Mouse (Mus musculus) intestine, embryonic 14.5 days (tissue): ENCODE measurements around the gene Tent5b. TPM values are rescaled to one million over a fixed set of nuclear protein-coding genes. Genes with fewer than 3 reads are reported as not detected.
A peak's percentile ranks its signal among the peaks of the same experiment; 100 is the strongest.

Experiments
- ATAC-seq: fragments of 200-750 bp; cut with Nextera tagmentation; replicated peaks from 2 replicates; pipeline ENCODE4 v1.8.0; 2017; ENCODE audit warnings: low read depth, moderate number of reproducible peaks, moderate TSS enrichment, moderate library complexity; ENCODE audit not compliant: low FRiP score, low TSS enrichment
- DNase-seq: peaks from one replicate; pipeline ENCODE4 v3.0.0-alpha.2; 2018; ENCODE audit warnings: low spot score
- H3K27ac ChIP-seq: fragments of 300-500 bp; sonication (generic); 2 replicates; pipeline ENCODE4 v1.5.1; 2014; ENCODE audit warnings: low read depth, mild to moderate bottlenecking, control low read depth
- H3K27me3 ChIP-seq: fragments of 300-500 bp; sonication (generic); replicated peaks from 2 replicates; pipeline ENCODE4 v1.6.1; 2014; ENCODE audit warnings: low read length, control low read depth; ENCODE audit not compliant: control insufficient read depth, insufficient read depth
- H3K36me3 ChIP-seq: fragments of 300-500 bp; sonication (generic); 2 replicates; pipeline ENCODE4 v1.6.1; 2014; ENCODE audit warnings: low read length, control low read depth; ENCODE audit not compliant: control insufficient read depth, insufficient read depth
- H3K4me1 ChIP-seq: fragments of 300-500 bp; sonication (generic); replicated peaks from 2 replicates; pipeline ENCODE4 v1.6.1; 2014; ENCODE audit warnings: low read length, control low read depth, mixed read lengths; ENCODE audit not compliant: control insufficient read depth, insufficient read depth
- H3K4me2 ChIP-seq: fragments of 300-500 bp; sonication (generic); 2 replicates; pipeline ENCODE4 v1.6.1; 2014; ENCODE audit warnings: low read length
- H3K4me3 ChIP-seq: fragments of 300-500 bp; sonication (generic); 2 replicates; pipeline ENCODE4 v1.5.1; 2014; ENCODE audit warnings: low read depth, low read length, control low read depth, mixed read lengths
- H3K9ac ChIP-seq: fragments of 300-500 bp; sonication (generic); 2 replicates; pipeline ENCODE4 v1.6.1; 2014; ENCODE audit warnings: mild to moderate bottlenecking, low read length
- H3K9me3 ChIP-seq: fragments of 300-500 bp; sonication (generic); 2 replicates; pipeline ENCODE4 v1.6.1; 2016; ENCODE audit warnings: low read length, control low read depth; ENCODE audit not compliant: control insufficient read depth
- WGBS: fragments of 180-500 bp; shearing (Covaris S2); extraction: QIAGEN DNeasy Blood & Tissue Kit; methylation state at CpG from one replicate; pipeline ENCODE4 v1.1.7; 2014; 5-methylcytosine and 5-hydroxymethylcytosine counted together
- polyA plus RNA-seq: library from polyadenylated mRNA; unstranded; fragments of >200 nt; fragmentation: Nextera tagmentation; extraction: Ambion mirVana; gene quantifications from 2 replicates; pipeline ENCODE4 v1.2.1, GENCODE M21; 2014

Tent5b gene
- polyA plus RNA-seq, 1 experiment from 2014 or later = 0.23 TPM

GRCm38 (mm10) chr4:133489489-133490245, 9.7 kb downstream of the Tent5b start:
- Histone ChIP-seq H3K4me2 (no peak overlapping the region), H3K9me3 (no peaks in the 10 kb centered on the region), H3K4me3 (no peak overlapping the region), H3K36me3 (no peaks in the 10 kb centered on the region), H3K4me1 (peaks cover 9% of the 10 kb centered on the region; the same call in 1 of the 2 replicates), H3K27me3 (peaks cover 8% of the 10 kb centered on the region), H3K27ac (peak overlapping the region; percentile 23), H3K9ac (no peak overlapping the region)
- ATAC-seq (no peak), DNase-seq (no peak)
- WGBS = 69% methylated on average over 4 of the region's 4 CpGs

- 33% methylated on average over 10 of the region's 10 CpGs for WGBS
These were observed 11.9 kb downstream of the Tent5b start for GRCm38 (mm10) chr4:133491800-133492199.

GRCm38 (mm10) chr4:133493895-133494294, 14.0 kb downstream of the Tent5b start:
- WGBS = 22% methylated on average over 10 of the region's 12 CpGs
- ATAC-seq (no peak), DNase-seq (no peak)
- peaks cover 49% of the 10 kb centered on the region for H3K27me3 ChIP-seq
- no peaks in the 10 kb centered on the region for H3K36me3 ChIP-seq
- H3K27ac ChIP-seq = no peak overlapping the region
- H3K4me2 ChIP-seq = peak overlapping the region; percentile 56
- no peaks in the 10 kb centered on the region for H3K9me3 ChIP-seq
- H3K4me1 ChIP-seq = peaks cover 15% of the 10 kb centered on the region; the same call in 1 of the 2 replicates
- no peak overlapping the region for H3K9ac ChIP-seq
- H3K4me3 ChIP-seq = peak overlapping the region; percentile 20

More at GRCm38 (mm10) chr4:133491800-133492199, 11.9 kb downstream of the Tent5b start:
- H3K36me3 ChIP-seq = no peaks in the 10 kb centered on the region
- ATAC-seq = no peak
- H3K27ac ChIP-seq = no peak overlapping the region
- peaks cover 9% of the 10 kb centered on the region; the same call in 1 of the 2 replicates for H3K4me1 ChIP-seq
- DNase-seq = no peak
- H3K4me3 ChIP-seq = no peak overlapping the region
- H3K4me2 ChIP-seq = no peak overlapping the region
- no peak overlapping the region for H3K9ac ChIP-seq
- no peaks in the 10 kb centered on the region for H3K9me3 ChIP-seq
- peaks cover 29% of the 10 kb centered on the region for H3K27me3 ChIP-seq

GRCm38 (mm10) chr4:133494432-133494831, 14.5 kb downstream of the Tent5b start:
- peak; percentile 96 for DNase-seq
- peaks cover 54% of the 10 kb centered on the region for H3K27me3 ChIP-seq
- under 1% methylated on average over 12 of the region's 12 CpGs for WGBS
- H3K9ac ChIP-seq = no peak overlapping the region
- no peak overlapping the region for H3K27ac ChIP-seq
- peak overlapping the region; percentile 56 for H3K4me2 ChIP-seq
- peak overlapping the region; percentile 20 for H3K4me3 ChIP-seq
- no peaks in the 10 kb centered on the region for H3K36me3 ChIP-seq
- no peak; the same call in 1 of the 2 replicates for ATAC-seq
- no peaks in the 10 kb centered on the region for H3K9me3 ChIP-seq
- peaks cover 15% of the 10 kb centered on the region; the same call in 1 of the 2 replicates for H3K4me1 ChIP-seq

- no peak for ATAC-seq
- Histone ChIP-seq H3K36me3 (no peaks in the 10 kb centered on the region), H3K4me1 (peaks cover 13% of the 10 kb centered on the region; the same call in 1 of the 2 replicates), H3K27ac (no peak overlapping the region), H3K4me3 (no peak overlapping the region), H3K9ac (no peak overlapping the region), H3K4me2 (no peak overlapping the region), H3K9me3 (no peaks in the 10 kb centered on the region), H3K27me3 (peaks cover 58% of the 10 kb centered on the region)
- DNase-seq = no peak
- WGBS = 68% methylated on average over 4 of the region's 4 CpGs
These were observed 14.9 kb downstream of the Tent5b start for GRCm38 (mm10) chr4:133494867-133495266.

- 36% methylated on average over 7 of the region's 7 CpGs for WGBS
- Histone ChIP-seq H3K4me3 (no peak overlapping the region), H3K9ac (no peak overlapping the region), H3K9me3 (no peaks in the 10 kb centered on the region), H3K4me2 (no peak overlapping the region), H3K4me1 (peaks cover 13% of the 10 kb centered on the region; the same call in 1 of the 2 replicates), H3K36me3 (no peaks in the 10 kb centered on the region), H3K27me3 (peaks cover 67% of the 10 kb centered on the region), H3K27ac (no peak overlapping the region)
- DNase-seq (no peak), ATAC-seq (no peak)
These were observed 15.8 kb downstream of the Tent5b start for GRCm38 (mm10) chr4:133495711-133496110.

- Histone ChIP-seq H3K27ac (no peak overlapping the region), H3K36me3 (no peaks in the 10 kb centered on the region), H3K9ac (no peak overlapping the region), H3K4me3 (peak overlapping the region; percentile 51; the same call in 1 of the 2 replicates), H3K4me1 (peaks cover 10% of the 10 kb centered on the region; the same call in 1 of the 2 replicates), H3K9me3 (no peaks in the 10 kb centered on the region), H3K27me3 (peaks cover 79% of the 10 kb centered on the region), H3K4me2 (peak overlapping the region; percentile 99; the same call in 1 of the 2 replicates)
- ATAC-seq = no peak
- DNase-seq = no peak
- WGBS = 30% methylated on average over 6 of the region's 6 CpGs
These were observed 17.0 kb downstream of the Tent5b start for GRCm38 (mm10) chr4:133496738-133497445.

- H3K36me3 ChIP-seq = no peaks in the 10 kb centered on the region
- 0 out of 2 replicates have a peak, but pooled peaks have one; percentile 34 for ATAC-seq
- H3K4me2 ChIP-seq = peak overlapping the region; percentile 99
- under 1% methylated on average over 59 of the region's 70 CpGs for WGBS
- no peaks in the 10 kb centered on the region for H3K9me3 ChIP-seq
- peaks cover 9% of the 10 kb centered on the region; the same call in 1 of the 2 replicates for H3K4me1 ChIP-seq
- H3K4me3 ChIP-seq = peak overlapping the region; percentile 51
- peaks cover 82% of the 10 kb centered on the region for H3K27me3 ChIP-seq
- H3K27ac ChIP-seq = no peak overlapping the region
- no peak for DNase-seq
- H3K9ac ChIP-seq = peak overlapping the region; percentile 48
These were observed 17.7 kb downstream of the Tent5b start for GRCm38 (mm10) chr4:133497461-133498159.
